Mouse (Mus musculus) liver, adult 2 months (tissue): ENCODE data around the gene Wnt10a.

Source experiments
- CTCF ChIP-seq: fragments of 200-500 bp; IDR thresholded peaks from 2 replicates; pipeline ENCODE4 v1.5.1; 2011; ENCODE audit warnings: low read depth, low read length, control low read depth
- POLR2A ChIP-seq: fragments of 200-500 bp; IDR thresholded peaks from 2 replicates; pipeline ENCODE4 v1.6.1; 2011; ENCODE audit warnings: low read length, control low read depth; ENCODE audit not compliant: insufficient read depth; ENCODE audit errors: extremely low read depth

- TF ChIP-seq CTCF, result no peak
- no peak for TF ChIP-seq POLR2A
Measured at GRCm38 (mm10) chr1:74801631-74802140, 10.4 kb downstream of the Wnt10a start.
